Mouse (Mus musculus): Measurements from ENCODE around the gene Ccsap. TPM values are rescaled to one million over a fixed set of nuclear protein-coding genes. Genes with fewer than 3 reads are reported as not detected.

Gene Ccsap
- 0.99 and 1.3 TPM in 2 replicates for polyA plus RNA-seq (2012; rRNA removed)

GRCm38 (mm10) chr8:123859648-123860259, at the start of gene Ccsap:
Ccsap (minus strand) TSS chr8:123860209.
- WGBS, result 1% methylated on average over 48 of the region's 48 CpGs
- no peak for DNase-seq (ENCODE audit: low read depth, low spot score)

GRCm38 (mm10) chr8:123907604-123908003, 47.6 kb upstream of the Ccsap start:
- DNase-seq (ENCODE audit: low read depth, low spot score), result no peak
- 92% methylated on average over 6 of the region's 6 CpGs for WGBS

GRCm38 (mm10) chr8:123902653-123903052, 42.6 kb upstream of the Ccsap start:
- WGBS, result 79% methylated on average over 7 of the region's 7 CpGs
- no peak for DNase-seq (ENCODE audit: low read depth, low spot score)

GRCm38 (mm10) chr8:123899366-123899765, 39.4 kb upstream of the Ccsap start:
- 89% methylated on average over 7 of the region's 7 CpGs for WGBS
- DNase-seq (ENCODE audit: low read depth, low spot score), result no peak

GRCm38 (mm10) chr8:123898576-123898975, 38.6 kb upstream of the Ccsap start:
- 86% methylated on average over 5 of the region's 5 CpGs for WGBS
- no peak for DNase-seq (ENCODE audit: low read depth, low spot score)

- WGBS, result 43% methylated on average over 10 of the region's 10 CpGs
These were observed 36.8 kb upstream of the Ccsap start for GRCm38 (mm10) chr8:123896774-123897173.

GRCm38 (mm10) chr8:123896366-123896761, 36.4 kb upstream of the Ccsap start:
- no peak for DNase-seq (ENCODE audit: low read depth, low spot score)
- 20% methylated on average over 14 of the region's 14 CpGs for WGBS

More at GRCm38 (mm10) chr8:123896774-123897173, 36.8 kb upstream of the Ccsap start:
- DNase-seq (ENCODE audit: low read depth, low spot score), result no peak

GRCm38 (mm10) chr8:123895680-123896365, 35.8 kb upstream of the Ccsap start:
- DNase-seq (ENCODE audit: low read depth, low spot score), result no peak
- WGBS, result 63% methylated on average over 9 of the region's 9 CpGs

- 75% methylated on average over 4 of the region's 4 CpGs for WGBS
- no peak for DNase-seq (ENCODE audit: low read depth, low spot score)
These were observed 35.2 kb upstream of the Ccsap start for GRCm38 (mm10) chr8:123895230-123895629.

GRCm38 (mm10) chr8:123894502-123895097, 34.6 kb upstream of the Ccsap start, which contains the start of gene Acta1:
Acta1 (minus strand) TSS chr8:123894751.
- no peak for DNase-seq (ENCODE audit: low read depth, low spot score)
- 5% methylated on average over 15 of the region's 15 CpGs for WGBS

GRCm38 (mm10) chr8:123893413-123893812, 33.4 kb upstream of the Ccsap start:
- no peak for DNase-seq (ENCODE audit: low read depth, low spot score)
- WGBS, result 85% methylated on average over 11 of the region's 11 CpGs

GRCm38 (mm10) chr8:123892586-123893155, 32.7 kb upstream of the Ccsap start:
- WGBS, result 26% methylated on average over 30 of the region's 30 CpGs
- no peak for DNase-seq (ENCODE audit: low read depth, low spot score)

- WGBS, result 7% methylated on average over 49 of the region's 49 CpGs
- DNase-seq (ENCODE audit: low read depth, low spot score), result no peak
These were observed 32.0 kb upstream of the Ccsap start for GRCm38 (mm10) chr8:123891883-123892585.

- WGBS, result under 1% methylated on average over 11 of the region's 11 CpGs
- no peak for DNase-seq (ENCODE audit: low read depth, low spot score)
These were observed 31.3 kb upstream of the Ccsap start for GRCm38 (mm10) chr8:123891271-123891670.

- 61% methylated on average over 4 of the region's 4 CpGs for WGBS
These were observed 29.8 kb upstream of the Ccsap start for GRCm38 (mm10) chr8:123889797-123890196.

GRCm38 (mm10) chr8:123887956-123888355, 27.9 kb upstream of the Ccsap start:
- 76% methylated on average over 2 of the region's 2 CpGs for WGBS
- DNase-seq (ENCODE audit: low read depth, low spot score), result no peak

More at GRCm38 (mm10) chr8:123889797-123890196, 29.8 kb upstream of the Ccsap start:
- no peak for DNase-seq (ENCODE audit: low read depth, low spot score)

GRCm38 (mm10) chr8:123887163-123887562, 27.2 kb upstream of the Ccsap start:
- DNase-seq (ENCODE audit: low read depth, low spot score), result no peak
- 91% methylated on average over 4 of the region's 4 CpGs for WGBS

- 11% methylated on average over 13 of the region's 14 CpGs for WGBS
- no peak for DNase-seq (ENCODE audit: low read depth, low spot score)
These were observed 24.9 kb upstream of the Ccsap start for GRCm38 (mm10) chr8:123884721-123885565.

- DNase-seq (ENCODE audit: low read depth, low spot score), result no peak
- WGBS, result 79% methylated on average over 4 of the region's 4 CpGs
These were observed 23.1 kb upstream of the Ccsap start for GRCm38 (mm10) chr8:123883094-123883493.
